Mouse (Mus musculus) forebrain, postnatal 0 days (tissue): ENCODE data around the gene Gm21970. TPM values are rescaled to one million over a fixed set of nuclear protein-coding genes. Genes with fewer than 3 reads are reported as not detected.

Experiments used
- ATAC-seq: fragments of 200-750 bp; cut with Nextera tagmentation; 2 replicates; pipeline ENCODE4 v1.8.0; 2017; ENCODE audit warnings: mild to moderate bottlenecking, moderate library complexity
- DNase-seq: peaks from one replicate; pipeline ENCODE4 v3.0.0-alpha.2; 2015
- H3K27ac ChIP-seq: fragments of 300-500 bp; sonication (generic); 2 replicates; pipeline ENCODE4 v1.5.1; 2014; ENCODE audit warnings: low read depth, mild to moderate bottlenecking, antibody characterized with exemption, low read length, moderate library complexity, mixed read lengths
- H3K27me3 ChIP-seq: fragments of 300-500 bp; sonication (generic); 2 replicates; pipeline ENCODE4 v1.6.1; 2014; ENCODE audit warnings: mild to moderate bottlenecking, low read length, mixed read lengths; ENCODE audit not compliant: insufficient read depth
- H3K36me3 ChIP-seq: fragments of 300-500 bp; sonication (generic); 2 replicates; pipeline ENCODE4 v1.6.1; 2014; ENCODE audit warnings: mild to moderate bottlenecking, moderate library complexity; ENCODE audit not compliant: insufficient read depth
- H3K4me1 ChIP-seq: fragments of 300-500 bp; sonication (generic); 2 replicates; pipeline ENCODE4 v1.6.1; 2014; ENCODE audit warnings: antibody characterized with exemption; ENCODE audit not compliant: insufficient read depth
- H3K4me2 ChIP-seq: fragments of 300-500 bp; sonication (generic); 2 replicates; pipeline ENCODE4 v1.6.1; 2014; ENCODE audit warnings: low read depth, mild to moderate bottlenecking, moderate library complexity
- H3K4me3 ChIP-seq: fragments of 300-500 bp; sonication (generic); 2 replicates; pipeline ENCODE4 v1.5.1; 2014; ENCODE audit warnings: low read depth, low read length, mixed read lengths
- H3K9ac ChIP-seq: fragments of 300-500 bp; sonication (generic); 2 replicates; pipeline ENCODE4 v1.6.1; 2014; ENCODE audit warnings: mild to moderate bottlenecking
- H3K9me3 ChIP-seq: fragments of 300-500 bp; sonication (generic); 2 replicates; pipeline ENCODE4 v1.6.1; 2016; ENCODE audit warnings: low read length
- CTCF ChIP-seq: sonication (generic); IDR thresholded peaks from 2 replicates; pipeline ENCODE4 v1.5.1; 2016; ENCODE audit warnings: antibody characterized with exemption, control low read depth, low read depth
- WGBS: fragments of 180-500 bp; shearing (Covaris S2); extraction: QIAGEN DNeasy Blood & Tissue Kit; methylation state at CpG from one replicate; pipeline ENCODE4 v1.1.7; 2014; 5-methylcytosine and 5-hydroxymethylcytosine counted together
- polyA plus RNA-seq: library from polyadenylated mRNA; unstranded; fragments of >200 nt; fragmentation: Nextera tagmentation; extraction: Ambion mirVana; gene quantifications from 2 replicates; pipeline ENCODE4 v1.2.1, GENCODE M21; 2015
- total RNA-seq: library from RNA; depleted of rRNA; stranded (reverse); fragments of >200 nt; gene quantifications from 2 replicates; pipeline ENCODE4 v1.2.3, GENCODE M21; 2014

The Gm21970 gene
- total and polyA plus RNA-seq, 2 experiments from 2014 or later = not detected

- H3K27ac ChIP-seq = no peak overlapping the region
- no peak for TF ChIP-seq CTCF
- H3K4me3 ChIP-seq = no peak overlapping the region
- H3K4me1 ChIP-seq = no peaks in the 10 kb centered on the region
- no peak overlapping the region for H3K9ac ChIP-seq
- H3K4me2 ChIP-seq = no peak overlapping the region
- no peak for ATAC-seq
- H3K36me3 ChIP-seq = no peaks in the 10 kb centered on the region
- no peaks in the 10 kb centered on the region for H3K27me3 ChIP-seq
- no peaks in the 10 kb centered on the region for H3K9me3 ChIP-seq
- 66% methylated on average over 7 of the region's 7 CpGs for WGBS
- DNase-seq = no peak
These were observed 49.8 kb downstream of the Gm21970 start for GRCm38 (mm10) chr16:91441366-91441765.

DNA sequence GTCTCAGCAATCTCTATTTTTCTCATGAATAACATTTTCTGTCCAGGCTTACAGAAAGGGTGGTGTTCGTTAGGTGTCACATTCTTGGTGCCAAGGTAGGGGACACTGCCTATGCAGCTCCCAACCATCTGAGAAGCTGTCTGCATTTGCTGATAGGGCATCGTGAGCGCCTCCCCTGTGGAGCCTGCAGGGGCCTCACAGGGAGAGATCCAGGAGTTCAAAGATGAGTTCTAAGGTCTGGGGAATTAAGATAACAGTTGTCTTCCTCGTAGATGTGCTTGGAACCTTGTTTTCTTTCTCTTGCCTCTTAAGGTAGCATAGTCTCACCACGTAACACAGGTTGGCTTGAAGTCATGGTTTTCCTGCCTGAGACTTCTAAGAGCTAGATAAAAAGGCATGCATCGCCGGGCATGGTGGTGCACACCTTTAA lies 50.3 kb downstream of the Gm21970 start:
- Histone ChIP-seq H3K9ac (no peak overlapping the region), H3K9me3 (no peaks in the 10 kb centered on the region), H3K27me3 (no peaks in the 10 kb centered on the region), H3K36me3 (no peaks in the 10 kb centered on the region), H3K27ac (no peak overlapping the region), H3K4me3 (no peak overlapping the region), H3K4me2 (no peak overlapping the region), H3K4me1 (no peaks in the 10 kb centered on the region)
- WGBS = 88% methylated on average over 7 of the region's 7 CpGs
- DNase-seq (no peak), ATAC-seq (no peak)
- no peak for TF ChIP-seq CTCF

GRCm38 (mm10) chr16:91442446-91442845 lies 50.9 kb downstream of the Gm21970 start:
- Histone ChIP-seq H3K27me3 (no peaks in the 10 kb centered on the region), H3K9me3 (no peaks in the 10 kb centered on the region), H3K4me1 (no peaks in the 10 kb centered on the region), H3K9ac (no peak overlapping the region), H3K36me3 (no peaks in the 10 kb centered on the region), H3K4me3 (no peak overlapping the region), H3K27ac (no peak overlapping the region), H3K4me2 (no peak overlapping the region)
- no peak for TF ChIP-seq CTCF
- ATAC-seq (no peak), DNase-seq (no peak)
- 61% methylated on average over 4 of the region's 4 CpGs for WGBS

GRCm38 (mm10) chr16:91443211-91443611 lies 51.7 kb downstream of the Gm21970 start:
- TF ChIP-seq CTCF = no peak
- H3K4me2 ChIP-seq = no peak overlapping the region
- no peaks in the 10 kb centered on the region for H3K4me1 ChIP-seq
- no peaks in the 10 kb centered on the region for H3K36me3 ChIP-seq
- ATAC-seq (no peak), DNase-seq (no peak)
- WGBS = 77% methylated on average over 8 of the region's 8 CpGs
- H3K27me3 ChIP-seq = no peaks in the 10 kb centered on the region
- no peaks in the 10 kb centered on the region for H3K9me3 ChIP-seq
- H3K27ac ChIP-seq = no peak overlapping the region
- H3K9ac ChIP-seq = no peak overlapping the region
- H3K4me3 ChIP-seq = no peak overlapping the region

DNA sequence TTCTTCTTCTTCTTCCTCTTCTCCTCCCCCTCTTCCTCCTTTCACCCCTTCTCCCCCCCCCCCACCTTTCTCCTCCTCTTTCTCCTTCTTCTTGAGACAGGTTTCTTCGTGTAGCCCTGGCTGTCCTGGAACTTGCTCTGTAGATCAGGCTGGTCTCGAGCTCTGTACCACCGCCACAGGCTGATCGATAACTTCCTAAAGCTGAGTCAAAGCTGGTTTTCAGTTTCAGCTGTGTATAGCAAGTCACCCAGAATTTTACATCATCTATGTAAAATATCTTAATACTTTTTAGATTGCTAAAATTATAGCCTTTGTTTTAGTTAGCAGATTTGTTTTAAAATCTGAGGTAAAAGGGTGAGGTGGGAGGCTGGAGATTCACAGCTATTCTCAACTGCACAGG lies 53.3 kb downstream of the Gm21970 start:
- H3K9me3 ChIP-seq = no peaks in the 10 kb centered on the region
- ATAC-seq (no peak), DNase-seq (no peak)
- TF ChIP-seq CTCF = no peak
- H3K27me3 ChIP-seq = no peaks in the 10 kb centered on the region
- no peak overlapping the region for H3K9ac ChIP-seq
- H3K4me2 ChIP-seq = no peak overlapping the region
- WGBS = 85% methylated on average over 4 of the region's 4 CpGs
- H3K36me3 ChIP-seq = no peaks in the 10 kb centered on the region
- no peaks in the 10 kb centered on the region for H3K4me1 ChIP-seq
- no peak overlapping the region for H3K27ac ChIP-seq
- H3K4me3 ChIP-seq = no peak overlapping the region

- Histone ChIP-seq H3K36me3 (no peaks in the 10 kb centered on the region), H3K9ac (no peak overlapping the region), H3K9me3 (no peaks in the 10 kb centered on the region), H3K4me1 (no peaks in the 10 kb centered on the region), H3K4me2 (no peak overlapping the region), H3K27me3 (no peaks in the 10 kb centered on the region), H3K27ac (no peak overlapping the region), H3K4me3 (no peak overlapping the region)
- ATAC-seq = no peak
- no peak for DNase-seq
- TF ChIP-seq CTCF = no peak
- WGBS = 84% methylated on average over 5 of the region's 5 CpGs
These were observed 54.0 kb downstream of the Gm21970 start for GRCm38 (mm10) chr16:91445566-91445965.

DNA sequence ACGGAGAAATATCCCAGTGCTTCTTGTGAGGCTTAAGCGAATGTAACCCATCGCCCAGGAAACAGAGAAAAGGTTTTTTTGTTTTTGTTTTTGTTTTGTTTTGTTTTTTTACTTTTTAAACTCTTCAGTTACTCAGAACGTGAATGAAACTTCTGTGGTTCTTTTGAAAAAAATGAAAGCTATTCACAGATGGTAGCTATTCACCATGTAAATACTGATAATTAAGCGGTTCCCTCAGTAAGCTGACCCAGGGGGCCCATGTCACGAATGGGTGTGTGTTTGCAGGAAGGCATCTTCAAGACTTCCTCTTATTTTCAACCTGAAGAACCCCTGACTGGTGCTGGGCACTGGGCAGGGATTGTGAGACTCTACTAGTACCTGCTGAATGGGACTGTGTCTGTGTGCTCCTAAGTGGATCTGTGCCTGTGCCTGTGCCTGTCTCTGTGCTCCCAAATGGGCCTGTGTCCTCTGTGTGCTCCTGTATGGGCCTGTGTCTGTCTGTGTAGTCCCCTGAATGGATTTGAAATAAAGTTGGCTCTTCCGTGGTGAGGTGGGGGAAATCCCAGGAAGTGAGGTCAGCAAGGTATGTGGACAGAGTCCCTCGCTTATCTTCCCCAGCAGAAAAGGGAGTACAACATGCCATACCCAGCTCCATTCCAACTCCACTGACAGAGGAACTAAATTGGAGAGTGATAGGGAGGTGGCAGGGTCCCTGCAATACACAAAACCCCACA lies 55.4 kb downstream of the Gm21970 start:
- Histone ChIP-seq H3K9ac (no peak overlapping the region), H3K4me2 (no peak overlapping the region), H3K27ac (no peak overlapping the region), H3K4me3 (no peak overlapping the region), H3K36me3 (no peaks in the 10 kb centered on the region), H3K4me1 (no peaks in the 10 kb centered on the region), H3K9me3 (no peaks in the 10 kb centered on the region), H3K27me3 (no peaks in the 10 kb centered on the region)
- ATAC-seq = no peak
- no peak for DNase-seq
- WGBS = 61% methylated on average over 8 of the region's 8 CpGs
- TF ChIP-seq CTCF = no peak
